Mouse (Mus musculus) heart, adult 2 months (tissue): ENCODE data around the gene Junb.

Source experiments
- CTCF ChIP-seq: fragments of 200-600 bp; IDR thresholded peaks from 2 replicates; pipeline ENCODE4 v1.8.1; 2022; ENCODE audit warnings: antibody characterized with exemption, mild to moderate bottlenecking, moderate library complexity
- EP300 ChIP-seq: fragments of 200-500 bp; IDR thresholded peaks from 2 replicates; pipeline ENCODE4 v1.6.1; 2011; ENCODE audit warnings: low read depth, low read length, control low read depth; ENCODE audit not compliant: insufficient read depth
- POLR2A ChIP-seq: fragments of 200-500 bp; IDR thresholded peaks from 2 replicates; pipeline ENCODE4 v1.6.1; 2011; ENCODE audit warnings: mild to moderate bottlenecking, low read depth, low read length, control low read depth; ENCODE audit not compliant: insufficient read depth

DNA sequence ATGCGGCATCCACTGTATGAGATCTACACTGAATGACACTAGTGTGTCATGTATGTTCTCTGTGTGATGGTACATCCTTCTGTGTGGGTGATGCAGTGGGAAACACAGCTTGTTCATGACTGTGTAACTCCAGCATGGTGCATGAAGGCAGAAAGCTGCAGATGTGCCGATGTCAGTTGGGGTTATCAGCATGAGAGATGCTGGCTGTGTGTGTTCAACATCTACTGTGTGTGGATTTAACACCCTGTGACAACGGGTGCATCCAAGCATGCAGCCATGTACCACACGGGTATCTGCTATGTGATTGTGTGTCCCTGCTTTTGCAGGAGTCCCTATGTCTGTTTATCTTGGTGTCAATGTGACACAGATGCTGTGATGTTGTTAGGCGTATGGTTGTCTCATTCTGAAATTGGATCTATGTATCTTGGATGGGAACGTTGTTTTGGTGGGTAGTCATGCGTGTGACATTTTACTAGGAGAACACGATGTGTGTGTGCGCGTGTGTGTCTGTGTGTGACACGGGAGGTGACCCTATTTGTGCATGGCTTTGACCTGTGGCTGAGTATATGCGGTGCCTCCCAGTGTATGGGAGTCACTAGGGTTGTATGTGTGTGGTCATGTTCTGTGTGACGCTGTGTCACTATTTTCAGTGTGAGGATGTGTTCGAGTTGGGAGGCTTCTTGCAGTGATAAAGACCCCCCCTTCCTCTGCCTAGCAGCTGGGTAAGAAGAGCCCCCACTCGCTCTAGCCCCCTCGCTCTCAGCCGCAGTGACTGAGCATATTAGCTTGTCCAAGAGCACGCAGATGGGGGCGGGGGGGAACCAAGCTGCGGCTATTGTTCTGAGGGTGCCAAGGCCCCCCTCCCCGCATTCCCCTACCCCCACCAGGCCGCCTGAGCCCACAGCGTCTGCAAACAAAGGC, 42.2 kb downstream of the Junb start:
- TF ChIP-seq CTCF: no peak
- TF ChIP-seq POLR2A: no peak
- no peak for TF ChIP-seq EP300
